Mouse (Mus musculus): Measurements from ENCODE around the gene Dnmbp.

Dnmbp gene

DNA sequence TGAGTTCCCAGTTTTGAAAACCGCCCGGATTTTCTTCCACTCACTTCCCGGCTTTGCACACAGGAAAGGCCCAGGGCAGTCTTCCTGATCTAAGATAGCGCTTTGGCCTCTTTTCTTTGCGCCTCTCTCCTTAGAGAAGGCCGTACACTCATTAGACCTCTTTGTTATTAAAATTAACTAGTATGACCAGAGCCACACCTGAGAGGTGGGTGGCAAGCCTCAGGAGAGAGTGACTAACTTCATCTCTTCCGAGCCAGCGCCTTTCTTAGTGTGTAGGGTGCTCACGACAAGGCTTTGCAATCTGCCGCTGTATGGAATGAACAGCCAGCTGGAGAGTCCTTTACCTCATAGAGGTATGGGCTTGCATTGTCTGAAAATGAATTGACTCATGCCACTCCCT lies 136.1 kb downstream of the Dnmbp start:
- DNase-seq (ENCODE audit: low spot score in 2 of 2): no peak

GRCm38 (mm10) chr19:43801427-43802051 lies 138.5 kb downstream of the Dnmbp start:
- no peak for DNase-seq (ENCODE audit: low spot score in 2 of 2)

DNA sequence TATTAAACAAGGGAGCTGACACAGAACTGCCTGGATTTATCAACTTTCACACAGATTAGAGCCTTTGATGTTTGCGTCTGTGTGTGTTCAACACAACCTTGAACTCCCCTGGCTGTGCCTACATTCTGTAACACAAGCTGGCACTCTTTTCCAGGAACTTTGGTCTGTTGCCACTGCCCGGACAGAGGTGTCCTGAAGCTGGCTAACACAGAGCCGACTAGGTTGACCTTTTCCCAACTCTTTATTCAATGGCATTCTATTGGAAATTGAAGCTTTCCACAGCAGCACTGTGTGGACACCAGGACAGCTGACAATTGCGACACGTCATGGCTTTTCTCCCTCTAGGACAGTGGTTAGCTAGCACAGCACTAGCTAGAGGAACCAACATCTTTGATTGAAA lies 142.8 kb downstream of the Dnmbp start:
- DNase-seq (ENCODE audit: low spot score in 2 of 2): no peak

Data from spleen, postnatal 14 days (tissue).